Mouse (Mus musculus) embryo, embryonic 10.5 days (tissue): ENCODE measurements at regions not wholly inside any gene's neighbourhood (a gene's known extent, or its start where the extent isn't known, plus 50 kb on each side); places are given as distances from the start of the nearest gene placed in this dataset.
A peak's percentile ranks its signal among the peaks of the same experiment; 100 is the strongest.

ENCODE experiments used
- DNase-seq: peaks from one replicate; pipeline ENCODE4 v3.0.0-alpha.2; 2015; ENCODE audit warnings: low spot score

- DNase-seq = no peak
These were observed 271.7 kb downstream of the Slc30a10 start for GRCm38 (mm10) chr1:185726324-185726723.

- DNase-seq = no peak
These were observed 272.2 kb downstream of the Slc30a10 start for GRCm38 (mm10) chr1:185726811-185727210.

- DNase-seq = no peak
These were observed 273.1 kb downstream of the Slc30a10 start for GRCm38 (mm10) chr1:185727749-185728148.

- DNase-seq = no peak
These were observed 273.8 kb downstream of the Slc30a10 start for GRCm38 (mm10) chr1:185728406-185728805.

GRCm38 (mm10) chr1:185731062-185731461 lies 276.4 kb downstream of the Slc30a10 start:
- DNase-seq = peak; percentile 69

- no peak for DNase-seq
These were observed 282.1 kb downstream of the Slc30a10 start for GRCm38 (mm10) chr1:185736773-185737172.

- no peak for DNase-seq
These were observed 286.6 kb downstream of the Slc30a10 start for GRCm38 (mm10) chr1:185741034-185741890.

GRCm38 (mm10) chr1:185749251-185749650 lies 294.6 kb downstream of the Slc30a10 start:
- no peak for DNase-seq

GRCm38 (mm10) chr1:185754486-185755290 lies 300.0 kb downstream of the Slc30a10 start:
- DNase-seq = peak; percentile 22

- no peak for DNase-seq
These were observed 302.7 kb downstream of the Slc30a10 start for GRCm38 (mm10) chr1:185757376-185757775.

GRCm38 (mm10) chr1:185774202-185774601 lies 319.6 kb downstream of the Slc30a10 start:
- no peak for DNase-seq

GRCm38 (mm10) chr1:185779604-185780003 lies 325.0 kb downstream of the Slc30a10 start:
- no peak for DNase-seq

- DNase-seq = no peak
These were observed 315.0 kb downstream of the Lyplal1 start for GRCm38 (mm10) chr1:185802156-185802555.

- no peak for DNase-seq
These were observed 302.2 kb downstream of the Lyplal1 start for GRCm38 (mm10) chr1:185814901-185815300.

GRCm38 (mm10) chr1:185819044-185819443 lies 298.1 kb downstream of the Lyplal1 start:
- peak; percentile 76 for DNase-seq

GRCm38 (mm10) chr1:185822241-185822640 lies 294.9 kb downstream of the Lyplal1 start:
- DNase-seq = no peak

GRCm38 (mm10) chr1:185823226-185823625 lies 293.9 kb downstream of the Lyplal1 start:
- no peak for DNase-seq

- DNase-seq = no peak
These were observed 293.2 kb downstream of the Lyplal1 start for GRCm38 (mm10) chr1:185823956-185824355.

- no peak for DNase-seq
These were observed 289.1 kb downstream of the Lyplal1 start for GRCm38 (mm10) chr1:185827986-185828385.

- no peak for DNase-seq
These were observed 288.6 kb downstream of the Lyplal1 start for GRCm38 (mm10) chr1:185828486-185828885.

- no peak for DNase-seq
These were observed 285.1 kb downstream of the Lyplal1 start for GRCm38 (mm10) chr1:185832059-185832458.

- no peak for DNase-seq
These were observed 282.9 kb downstream of the Lyplal1 start for GRCm38 (mm10) chr1:185834171-185834570.
